Mouse (Mus musculus) heart, postnatal 36 days (tissue): ENCODE measurements around the gene Clasp2. TPM values are rescaled to one million over a fixed set of nuclear protein-coding genes. Genes with fewer than 3 reads are reported as not detected.
"Not testable (repeated sequence)": the region's sequence is repeated elsewhere in the genome, so short reads cannot be mapped to it uniquely, and the experiment has no call there.

Experiments
- DNase-seq, 2 experiments: peaks; one replicate each; pipeline ENCODE4 v3.0.0; 2021 to 2022
- intact Hi-C: fragments of 180-260 bp; cut with DNase I; formaldehyde crosslinking; loops from one replicate; pipeline ENCODE4 v1.15.1; 2025
- total RNA-seq, 2 experiments: library from RNA; stranded (reverse); gene quantifications; 2 replicates each; pipeline ENCODE4 v1.2.3; 2021

Gene Clasp2
- total RNA-seq, 2 experiments from 2014 or later = 50.9 to 58.9 TPM

- no peak for DNase-seq
- intact Hi-C loops = no loop called here
These were observed 70.8 kb downstream of the Clasp2 start for GRCm38 (mm10) chr9:113811957-113812670.

- no peak for DNase-seq
- intact Hi-C loops = no loop called here
These were observed 71.4 kb downstream of the Clasp2 start for GRCm38 (mm10) chr9:113812671-113813001.

- intact Hi-C loops = no loop called here
- DNase-seq = no peak
These were observed 71.8 kb downstream of the Clasp2 start for GRCm38 (mm10) chr9:113813086-113813485.

GRCm38 (mm10) chr9:113815836-113816235, 74.6 kb downstream of the Clasp2 start:
- intact Hi-C loops = no loop called here
- no peak for DNase-seq

GRCm38 (mm10) chr9:113822150-113822549, 80.9 kb downstream of the Clasp2 start:
- intact Hi-C loops = no loop called here
- no peak for DNase-seq

- intact Hi-C loops = no loop called here
- DNase-seq = no peak
These were observed 87.4 kb downstream of the Clasp2 start for GRCm38 (mm10) chr9:113828719-113829118.

- no peak for DNase-seq
- intact Hi-C loops = no loop called here
These were observed 88.9 kb downstream of the Clasp2 start for GRCm38 (mm10) chr9:113830219-113830618.

- intact Hi-C loops = no loop called here
- no peak for DNase-seq
These were observed 92.2 kb downstream of the Clasp2 start for GRCm38 (mm10) chr9:113833481-113833880.

- intact Hi-C loops = no loop called here
- no peak for DNase-seq
These were observed 95.7 kb downstream of the Clasp2 start for GRCm38 (mm10) chr9:113837001-113837400.

GRCm38 (mm10) chr9:113837461-113837860, 96.2 kb downstream of the Clasp2 start:
- intact Hi-C loops = no loop called here
- DNase-seq = no peak

- no peak for DNase-seq
- intact Hi-C loops = no loop called here
These were observed 102.8 kb downstream of the Clasp2 start for GRCm38 (mm10) chr9:113844029-113844428.

- no peak for DNase-seq
- intact Hi-C loops = no loop called here
These were observed 114.2 kb downstream of the Clasp2 start for GRCm38 (mm10) chr9:113855441-113855840.

- intact Hi-C loops = no loop called here
- no peak for DNase-seq
These were observed 116.1 kb downstream of the Clasp2 start for GRCm38 (mm10) chr9:113857281-113857928.

GRCm38 (mm10) chr9:113857929-113858440, 116.7 kb downstream of the Clasp2 start:
- DNase-seq = no peak
- intact Hi-C loops = no loop called here

- DNase-seq = no peak
- intact Hi-C loops = no loop called here
These were observed 118.1 kb downstream of the Clasp2 start for GRCm38 (mm10) chr9:113859420-113859819.

GRCm38 (mm10) chr9:113863370-113863999, 122.2 kb downstream of the Clasp2 start:
- DNase-seq = no peak
- intact Hi-C loops = loop anchor here (5.0 kb wide), 1 partner anchor 121 kb away; the partner anchor contains the start of gene Clasp2

- intact Hi-C loops = no loop called here
- no peak for DNase-seq
These were observed 126.7 kb downstream of the Clasp2 start for GRCm38 (mm10) chr9:113867951-113868350.

- intact Hi-C loops = no loop called here
- DNase-seq = no peak
These were observed 153.6 kb downstream of the Clasp2 start for GRCm38 (mm10) chr9:113894903-113895302.

GRCm38 (mm10) chr9:113903136-113903535, 161.9 kb downstream of the Clasp2 start:
- no peak for DNase-seq
- intact Hi-C loops = no loop called here

- intact Hi-C loops = loop anchor here (2.0 kb wide), 1 partner anchor 162 kb away; no protein-coding TSS in a partner anchor
- DNase-seq = not testable (repeated sequence)
These were observed 163.0 kb downstream of the Clasp2 start for GRCm38 (mm10) chr9:113904315-113904714.

GRCm38 (mm10) chr9:113915789-113916188, 174.5 kb downstream of the Clasp2 start:
- DNase-seq = no peak
- intact Hi-C loops = no loop called here

GRCm38 (mm10) chr9:113922677-113923076, 181.4 kb downstream of the Clasp2 start:
- no peak for DNase-seq
- intact Hi-C loops = no loop called here
